Mouse (Mus musculus) embryonic fibroblast, embryonic 13.5 days (primary cell): ENCODE measurements around the gene Rgs6.

Experiments used
- CTCF ChIP-seq: IDR thresholded peaks from 2 replicates; pipeline ENCODE4 v1.5.1; 2011; ENCODE audit warnings: mild to moderate bottlenecking, control low read depth, low read length, moderate library complexity, borderline replicate concordance; ENCODE audit not compliant: insufficient read depth
- POLR2A ChIP-seq: IDR thresholded peaks from 2 replicates; pipeline ENCODE4 v1.6.1; 2011; ENCODE audit warnings: low read depth, mild to moderate bottlenecking, control low read depth, low read length, moderate library complexity

- TF ChIP-seq POLR2A = no peak
- no peak for TF ChIP-seq CTCF
These were observed 14.7 kb downstream of the Rgs6 start for GRCm38 (mm10) chr12:82602823-82603222.
